In the genomic region with DNA sequence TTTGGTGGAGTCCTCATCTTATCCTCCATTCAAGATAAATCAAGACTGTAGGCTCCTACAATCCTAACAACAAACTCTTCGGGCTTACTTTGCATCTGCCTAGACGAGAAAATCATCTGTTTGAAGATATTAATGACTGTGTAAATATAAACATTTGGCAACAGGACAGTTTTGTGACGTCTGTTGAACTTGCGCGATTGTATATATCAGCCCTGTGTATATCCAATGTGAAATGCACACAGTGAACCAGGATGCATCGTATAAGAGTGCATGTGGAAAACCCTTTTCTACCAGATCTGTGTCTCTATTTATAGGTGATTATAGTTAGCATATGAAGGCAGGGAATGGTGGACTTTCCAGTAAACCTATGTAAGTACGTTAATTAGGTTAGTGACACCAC, we compare ENCODE assay signal across 28 mouse cellular contexts.
"Had no signal": no experiment of that assay in that cellular context is flagged by ENCODE, and none has a peak within 500 bp of the region (broad histone marks: within the 10 kb centered on the region; RNA-seq: fewer than 3 reads in every experiment).

No protein-coding gene starts in this region.

- H3K4me3 ChIP-seq: embryonic facial prominence, embryonic 10.5 days; embryonic facial prominence, embryonic 12.5 days; embryonic facial prominence, embryonic 13.5 days; embryonic facial prominence, embryonic 15.5 days; erythroblast, embryonic 14.5 days; forebrain, embryonic 10.5 days; forebrain, embryonic 12.5 days; forebrain, embryonic 13.5 days; forebrain, embryonic 15.5 days; gastrocnemius, adult 2 months; heart, adult 2 months had no signal

- H3K4me2 ChIP-seq: embryonic facial prominence, embryonic 12.5 days; embryonic facial prominence, embryonic 13.5 days; embryonic facial prominence, embryonic 15.5 days; forebrain, embryonic 12.5 days; forebrain, embryonic 13.5 days; forebrain, embryonic 15.5 days had no signal

- H3K27me3 ChIP-seq: embryonic facial prominence, embryonic 12.5 days; embryonic facial prominence, embryonic 13.5 days; embryonic facial prominence, embryonic 15.5 days; forebrain, embryonic 12.5 days; forebrain, embryonic 13.5 days; forebrain, embryonic 15.5 days had no signal

- H3K9ac ChIP-seq: embryonic facial prominence, embryonic 12.5 days; embryonic facial prominence, embryonic 13.5 days; embryonic facial prominence, embryonic 15.5 days; forebrain, embryonic 12.5 days; forebrain, embryonic 13.5 days; forebrain, embryonic 15.5 days; forebrain, postnatal 0 days had no signal

- ATAC-seq: forebrain, embryonic 13.5 days; forebrain, embryonic 14.5 days; forebrain, embryonic 15.5 days; forebrain, embryonic 16.5 days; forebrain, postnatal 0 days had no signal

- H3K4me1 ChIP-seq: embryonic facial prominence, embryonic 10.5 days; embryonic facial prominence, embryonic 12.5 days; embryonic facial prominence, embryonic 13.5 days; embryonic facial prominence, embryonic 15.5 days; forebrain, embryonic 10.5 days; forebrain, embryonic 12.5 days; forebrain, embryonic 13.5 days; forebrain, embryonic 15.5 days had no signal

- H3K9me3 ChIP-seq: embryonic facial prominence, embryonic 10.5 days; embryonic facial prominence, embryonic 12.5 days; embryonic facial prominence, embryonic 13.5 days; embryonic facial prominence, embryonic 15.5 days; forebrain, embryonic 10.5 days; forebrain, embryonic 12.5 days; forebrain, embryonic 13.5 days; forebrain, embryonic 15.5 days had no signal

- H3K27ac ChIP-seq: embryonic facial prominence, embryonic 10.5 days; embryonic facial prominence, embryonic 12.5 days; embryonic facial prominence, embryonic 13.5 days; embryonic facial prominence, embryonic 15.5 days; forebrain, embryonic 10.5 days; forebrain, embryonic 12.5 days; forebrain, embryonic 13.5 days; forebrain, embryonic 15.5 days; gastrocnemius, adult 2 months; heart, adult 2 months had no signal

- DNase-seq: cerebellum, adult 8-10 months; cerebellum, adult 9-10 months; cerebellum, adult 9-11 months; cerebellum, postnatal 10 days; cerebellum, postnatal 14 days; cerebellum, postnatal 25 days; cerebellum, postnatal 36 days; embryo, embryonic 11 days; forebrain, postnatal 0 days; gastrocnemius, adult 2 months; gastrocnemius, postnatal 10 days; gastrocnemius, postnatal 14 days; gastrocnemius, postnatal 25 days; gastrocnemius, postnatal 36 days; heart, adult 11 months; heart, adult 18-20 months; heart, adult 2 months had no signal
